Mouse (Mus musculus): Measurements from ENCODE around the gene Kcnk1. TPM values are rescaled to one million over a fixed set of nuclear protein-coding genes. Genes with fewer than 3 reads are reported as not detected.

The Kcnk1 gene
- total RNA-seq, 2 experiments from 2014 or later: 73.4 to 77.5 TPM

DNA sequence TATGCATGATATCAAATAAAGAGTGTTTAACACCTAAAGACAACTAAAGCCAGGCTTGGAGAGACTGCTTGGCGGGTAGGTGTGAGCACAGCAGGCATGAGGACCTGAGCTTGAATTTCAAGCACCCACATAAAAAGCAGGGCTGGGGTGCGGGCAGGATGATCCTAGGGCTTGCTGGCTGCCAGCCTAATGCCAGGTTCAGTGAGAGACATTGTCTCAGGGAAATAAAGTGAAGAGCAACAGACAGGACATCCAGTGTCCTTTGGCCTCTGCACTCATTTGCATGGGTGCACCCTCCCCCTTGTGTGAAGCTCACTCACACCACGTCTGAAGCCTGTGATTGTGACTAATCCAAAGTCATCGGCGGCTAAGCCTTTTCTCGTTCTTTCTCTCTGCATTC lies 34.0 kb downstream of the Kcnk1 start:
- H3K27ac ChIP-seq: peak overlapping the region; percentile 39; the same call in 1 of the 2 replicates
- DNase-seq (ENCODE audit: low spot score in 2 of 2): no peak
- H3K4me3 ChIP-seq: no peak overlapping the region
- no peak for TF ChIP-seq CTCF (conservative IDR thresholded peaks at IDR 0.05)

GRCm38 (mm10) chr8:126032776-126033175 lies 37.8 kb downstream of the Kcnk1 start:
- no peak for DNase-seq (ENCODE audit: low spot score in 2 of 2)
- TF ChIP-seq CTCF (conservative IDR thresholded peaks at IDR 0.05): no peak
- Histone ChIP-seq H3K4me3 (no peak overlapping the region), H3K27ac (peak overlapping the region; percentile 0; the same call in 1 of the 2 replicates)

DNA sequence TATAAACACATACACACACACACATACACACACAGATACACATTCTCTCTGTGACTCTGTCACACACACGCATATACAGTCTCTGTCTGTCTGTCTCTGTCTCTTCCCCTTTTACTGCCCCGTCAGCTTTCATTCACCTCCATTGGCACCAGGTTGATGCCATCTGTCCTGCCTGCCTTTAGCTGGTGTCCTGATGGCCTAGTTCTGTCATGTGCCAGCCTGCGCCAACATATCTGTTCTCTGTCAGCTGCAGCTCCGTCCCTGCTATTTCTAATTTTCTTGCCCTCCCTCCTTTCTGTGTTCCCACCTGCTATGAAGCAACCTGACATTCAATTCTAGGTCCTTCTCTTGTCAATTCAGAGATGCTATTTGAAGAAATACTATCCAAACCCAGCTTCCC lies 40.1 kb downstream of the Kcnk1 start:
- no peak for TF ChIP-seq CTCF (conservative IDR thresholded peaks at IDR 0.05)
- DNase-seq (ENCODE audit: low spot score in 2 of 2): no peak
- Histone ChIP-seq H3K4me3 (no peak overlapping the region), H3K27ac (peak overlapping the region; percentile 50; the same call in 1 of the 2 replicates)

GRCm38 (mm10) chr8:126036340-126036739 lies 41.4 kb downstream of the Kcnk1 start:
- no peak for DNase-seq (ENCODE audit: low spot score in 2 of 2)
- H3K27ac ChIP-seq: peak overlapping the region; percentile 50; the same call in 1 of the 2 replicates
- H3K4me3 ChIP-seq: no peak overlapping the region
- no peak for TF ChIP-seq CTCF (conservative IDR thresholded peaks at IDR 0.05)

- TF ChIP-seq CTCF (conservative IDR thresholded peaks at IDR 0.05): no peak
Measured at GRCm38 (mm10) chr8:126045751-126046150, 50.8 kb downstream of the Kcnk1 start.

DNA sequence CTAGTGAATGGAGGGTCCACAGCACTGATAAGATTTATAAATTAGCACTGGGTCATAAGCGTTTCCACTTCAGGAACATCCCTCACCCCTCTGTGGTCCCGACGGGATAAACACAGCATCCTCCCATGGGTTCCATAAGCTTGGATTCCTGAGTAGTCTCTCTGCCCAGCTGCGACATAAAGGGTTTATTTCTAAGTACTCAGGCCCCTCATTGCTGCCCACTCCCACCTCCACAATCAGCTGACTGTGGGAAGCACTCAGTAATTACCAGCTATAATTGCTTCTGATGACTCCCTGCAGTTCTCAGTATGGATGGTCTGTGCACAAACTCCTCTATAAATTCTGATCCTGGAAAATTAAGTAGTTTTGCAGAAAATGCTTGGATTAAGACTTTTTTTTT lies 58.9 kb downstream of the Kcnk1 start:
- DNase-seq (ENCODE audit: low spot score in 2 of 2): no peak
- no peak for TF ChIP-seq CTCF (conservative IDR thresholded peaks at IDR 0.05)
- Histone ChIP-seq H3K27ac (no peak overlapping the region), H3K4me3 (no peak overlapping the region)

More at GRCm38 (mm10) chr8:126045751-126046150, 50.8 kb downstream of the Kcnk1 start:
- H3K4me3 ChIP-seq: no peak overlapping the region
- DNase-seq (ENCODE audit: low spot score in 2 of 2): peak; percentile 33 to 45
- no peak overlapping the region for H3K27ac ChIP-seq

- DNase-seq (ENCODE audit: low spot score in 2 of 2): no peak
- H3K27ac ChIP-seq: no peak overlapping the region
- TF ChIP-seq CTCF (conservative IDR thresholded peaks at IDR 0.05): no peak
Measured at GRCm38 (mm10) chr8:126058876-126059275, 63.9 kb downstream of the Kcnk1 start.

DNA sequence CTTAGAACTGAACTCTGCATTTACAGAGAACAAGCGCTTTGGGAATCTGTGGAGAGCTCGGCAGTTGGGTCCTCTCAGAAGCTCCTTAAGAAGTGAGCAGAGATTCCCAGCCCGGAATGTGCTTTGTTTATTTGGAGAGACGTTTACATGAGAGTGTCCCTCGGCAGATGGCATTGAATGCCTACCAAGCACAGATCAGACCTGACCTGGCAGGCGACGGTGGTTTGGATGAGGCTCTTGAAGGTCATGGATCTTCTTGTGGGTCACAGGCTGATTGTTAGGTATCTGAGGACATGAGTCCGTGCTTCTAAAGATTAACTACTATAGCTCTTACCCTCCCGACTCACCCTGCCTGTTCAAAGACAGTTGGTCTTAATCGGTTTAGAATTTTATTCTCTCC lies 67.9 kb downstream of the Kcnk1 start:
- TF ChIP-seq CTCF (conservative IDR thresholded peaks at IDR 0.05): no peak
- Histone ChIP-seq H3K4me3 (no peak overlapping the region), H3K27ac (no peak overlapping the region)
- DNase-seq (ENCODE audit: low spot score in 2 of 2): no peak

More at GRCm38 (mm10) chr8:126058876-126059275, 63.9 kb downstream of the Kcnk1 start:
- H3K4me3 ChIP-seq: no peak overlapping the region

DNA sequence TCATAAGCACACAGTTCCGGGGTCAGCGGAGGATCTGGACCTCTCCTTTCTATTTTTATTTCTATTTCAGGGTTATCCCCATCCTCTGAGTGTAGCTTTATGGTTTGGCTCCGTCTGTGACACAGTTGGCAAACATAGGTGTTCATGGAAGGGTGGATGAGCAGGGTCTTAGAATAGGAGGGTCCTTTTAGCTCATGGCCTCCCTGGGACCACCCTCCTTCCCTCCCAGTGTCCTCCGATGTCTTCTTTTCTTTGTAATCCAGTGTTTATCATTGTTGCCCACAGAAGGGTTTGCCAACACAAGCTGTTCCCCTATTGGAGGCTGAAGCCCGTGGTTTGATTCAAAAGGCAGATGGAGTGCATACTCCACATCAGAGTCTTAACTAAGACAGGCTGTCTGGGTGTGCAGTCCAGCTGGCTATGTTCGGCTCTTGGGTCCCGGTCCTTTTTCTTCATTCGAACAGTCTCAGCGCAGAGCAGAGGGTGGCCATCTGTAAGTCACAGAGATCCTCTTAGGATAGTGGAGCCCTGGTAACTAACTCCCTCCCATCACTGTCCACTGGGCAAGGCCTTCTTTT lies 69.0 kb downstream of the Kcnk1 start:
- DNase-seq (ENCODE audit: low spot score in 2 of 2): peak in 1 of 2 experiments; percentile 26
- TF ChIP-seq CTCF (conservative IDR thresholded peaks at IDR 0.05): no peak
- H3K4me3 ChIP-seq: no peak overlapping the region
- no peak overlapping the region for H3K27ac ChIP-seq

- H3K27ac ChIP-seq: no peak overlapping the region
- no peak for TF ChIP-seq CTCF (conservative IDR thresholded peaks at IDR 0.05)
- no peak overlapping the region for H3K4me3 ChIP-seq
- no peak for DNase-seq (ENCODE audit: low spot score in 2 of 2)
Measured at GRCm38 (mm10) chr8:126064587-126065145, 69.7 kb downstream of the Kcnk1 start.

- no peak for DNase-seq (ENCODE audit: low spot score in 2 of 2)
- Histone ChIP-seq H3K4me3 (no peak overlapping the region), H3K27ac (no peak overlapping the region)
- TF ChIP-seq CTCF (conservative IDR thresholded peaks at IDR 0.05): no peak
Measured at GRCm38 (mm10) chr8:126067306-126067705, 72.3 kb downstream of the Kcnk1 start.

GRCm38 (mm10) chr8:126068136-126068535 lies 73.2 kb downstream of the Kcnk1 start:
- H3K4me3 ChIP-seq: no peak overlapping the region
- no peak overlapping the region for H3K27ac ChIP-seq
- no peak for DNase-seq (ENCODE audit: low spot score in 2 of 2)
- TF ChIP-seq CTCF (conservative IDR thresholded peaks at IDR 0.05): no peak; the same call in 1 of the 2 replicates

- H3K27ac ChIP-seq: peak overlapping the region; percentile 76
- DNase-seq (ENCODE audit: low spot score in 2 of 2): no peak
- no peak for TF ChIP-seq CTCF (conservative IDR thresholded peaks at IDR 0.05)
- no peak overlapping the region for H3K4me3 ChIP-seq
Measured at GRCm38 (mm10) chr8:126072678-126073077, 77.7 kb downstream of the Kcnk1 start.

DNA sequence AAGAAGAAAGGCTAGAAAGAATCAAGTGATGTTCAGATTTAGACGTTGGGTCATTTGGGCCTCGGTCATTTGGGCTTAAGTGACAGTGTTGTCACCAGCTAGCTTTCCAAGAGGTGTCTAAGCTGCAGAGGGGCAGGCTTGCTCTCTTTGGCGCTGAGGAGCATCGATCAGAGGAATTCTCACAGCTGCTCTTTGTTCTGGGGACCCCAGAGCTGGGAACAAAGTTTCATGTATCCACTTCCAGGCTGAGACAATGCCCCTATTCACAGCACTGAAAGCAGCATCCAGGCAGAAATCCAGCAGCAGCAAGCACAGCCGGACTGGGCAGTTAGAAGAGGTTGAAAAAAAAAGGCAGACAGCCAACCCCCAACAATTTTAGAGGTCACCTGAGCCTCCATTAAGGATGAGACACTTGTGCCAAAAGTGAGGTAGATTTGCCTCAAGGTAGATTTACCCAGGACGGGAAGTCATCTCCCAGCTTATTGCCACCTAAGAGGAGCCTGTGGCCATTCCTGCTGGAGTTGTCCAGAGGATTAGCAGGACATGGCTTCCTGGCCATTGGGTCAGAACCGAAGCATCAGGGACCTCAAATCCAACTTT lies 78.3 kb downstream of the Kcnk1 start:
- peak overlapping the region; percentile 76 for H3K27ac ChIP-seq
- H3K4me3 ChIP-seq: no peak overlapping the region
- no peak for TF ChIP-seq CTCF (conservative IDR thresholded peaks at IDR 0.05)
- DNase-seq (ENCODE audit: low spot score in 2 of 2): peak; percentile 47 to 61
